Mouse (Mus musculus): ENCODE data around the gene Nup107.

Gene Nup107

GRCm38 (mm10) chr10:117792141-117793091 lies at the start of gene Nup107:
TSS of gene Nup107 (minus strand) at chr10:117792705.
- DNase-seq (ENCODE audit: low spot score in 2 of 2): peak; percentile 100

GRCm38 (mm10) chr10:117841765-117842164 lies 49.3 kb upstream of the Nup107 start:
- DNase-seq (ENCODE audit: low spot score in 2 of 2): no peak

- DNase-seq (ENCODE audit: low spot score in 2 of 2): no peak
Measured at GRCm38 (mm10) chr10:117840431-117840995, 48.0 kb upstream of the Nup107 start.

- DNase-seq (ENCODE audit: low spot score in 2 of 2): no peak
Measured at GRCm38 (mm10) chr10:117839737-117840136, 47.2 kb upstream of the Nup107 start.

GRCm38 (mm10) chr10:117838924-117839323 lies 46.4 kb upstream of the Nup107 start:
- no peak for DNase-seq (ENCODE audit: low spot score in 2 of 2)

- peak; percentile 49 to 63 for DNase-seq (ENCODE audit: low spot score in 2 of 2)
Measured at GRCm38 (mm10) chr10:117836354-117836753, 43.8 kb upstream of the Nup107 start.

GRCm38 (mm10) chr10:117835453-117835852 lies 42.9 kb upstream of the Nup107 start:
- DNase-seq (ENCODE audit: low spot score in 2 of 2): no peak

- no peak for DNase-seq (ENCODE audit: low spot score in 2 of 2)
Measured at GRCm38 (mm10) chr10:117830797-117831196, 38.3 kb upstream of the Nup107 start.

GRCm38 (mm10) chr10:117829472-117830155 lies 37.1 kb upstream of the Nup107 start:
- peak; percentile 53 to 54 for DNase-seq (ENCODE audit: low spot score in 2 of 2)

- no peak for DNase-seq (ENCODE audit: low spot score in 2 of 2)
Measured at GRCm38 (mm10) chr10:117829022-117829421, 36.5 kb upstream of the Nup107 start.

- DNase-seq (ENCODE audit: low spot score in 2 of 2): no peak
Measured at GRCm38 (mm10) chr10:117828536-117828935, 36.0 kb upstream of the Nup107 start.

GRCm38 (mm10) chr10:117824647-117825046 lies 32.1 kb upstream of the Nup107 start:
- no peak for DNase-seq (ENCODE audit: low spot score in 2 of 2)

- DNase-seq (ENCODE audit: low spot score in 2 of 2): no peak
Measured at GRCm38 (mm10) chr10:117824139-117824538, 31.6 kb upstream of the Nup107 start.

GRCm38 (mm10) chr10:117823321-117823720 lies 30.8 kb upstream of the Nup107 start:
- DNase-seq (ENCODE audit: low spot score in 2 of 2): no peak

- no peak for DNase-seq (ENCODE audit: low spot score in 2 of 2)
Measured at GRCm38 (mm10) chr10:117818600-117818999, 26.1 kb upstream of the Nup107 start.

GRCm38 (mm10) chr10:117816721-117817120 lies 24.2 kb upstream of the Nup107 start:
- no peak for DNase-seq (ENCODE audit: low spot score in 2 of 2)

- no peak for DNase-seq (ENCODE audit: low spot score in 2 of 2)
Measured at GRCm38 (mm10) chr10:117812501-117812900, 20.0 kb upstream of the Nup107 start.

GRCm38 (mm10) chr10:117811555-117811954 lies 19.1 kb upstream of the Nup107 start:
- DNase-seq (ENCODE audit: low spot score in 2 of 2): no peak

GRCm38 (mm10) chr10:117810506-117810905 lies 18.0 kb upstream of the Nup107 start:
- DNase-seq (ENCODE audit: low spot score in 2 of 2): no peak

GRCm38 (mm10) chr10:117808068-117808467 lies 15.6 kb upstream of the Nup107 start:
- peak; percentile 77 to 81 for DNase-seq (ENCODE audit: low spot score in 2 of 2)

- no peak for DNase-seq (ENCODE audit: low spot score in 2 of 2)
Measured at GRCm38 (mm10) chr10:117805919-117806318, 13.4 kb upstream of the Nup107 start.
